In the genomic region with DNA sequence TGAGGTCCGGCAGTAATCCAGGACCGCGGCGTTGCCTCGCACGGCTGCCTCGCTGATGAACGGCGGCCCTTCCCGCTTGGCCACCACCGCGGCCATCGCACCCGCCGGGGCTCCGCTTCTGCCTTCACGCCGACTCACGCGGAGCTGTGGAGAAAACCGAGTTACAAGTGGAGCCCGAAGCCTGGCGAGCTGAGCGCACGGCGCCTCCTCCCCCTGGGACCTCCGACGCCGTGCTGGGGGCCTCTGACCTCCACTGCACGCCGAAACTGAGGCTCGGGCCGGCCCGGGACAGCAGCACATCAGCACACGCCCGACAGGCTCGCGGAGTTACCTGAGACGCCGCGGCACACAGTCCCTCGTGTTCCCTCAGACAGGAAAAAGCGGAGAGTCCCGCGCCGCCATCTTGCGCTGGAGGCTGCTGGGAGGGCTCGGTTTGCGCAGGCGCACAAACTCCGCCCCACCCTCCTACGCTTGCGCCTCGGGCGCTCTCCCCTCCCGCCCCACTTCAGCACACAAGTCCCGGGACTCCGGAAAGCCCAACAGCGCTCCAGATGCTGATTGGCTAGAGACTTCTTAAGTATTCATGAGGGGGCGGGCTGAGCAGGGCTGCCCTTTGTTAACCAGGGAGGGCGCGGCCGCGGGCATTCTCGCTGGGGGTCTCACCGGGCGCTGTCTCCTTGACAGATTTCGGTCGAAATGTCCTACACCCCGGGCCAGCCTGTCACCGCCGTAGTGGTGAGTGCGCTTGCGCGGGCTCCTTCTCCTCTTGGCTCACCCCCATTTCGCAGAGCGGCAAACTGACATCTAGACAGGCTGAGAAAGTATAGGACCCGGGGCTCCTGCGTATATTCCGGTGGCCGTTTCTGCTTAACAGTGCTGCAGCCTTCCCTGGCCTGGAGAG, we compare ENCODE assay signal across 8 mouse cellular contexts. TPM values are rescaled to one million over a fixed set of nuclear protein-coding genes. Genes with fewer than 3 reads are reported as not detected.
A peak's percentile ranks its signal among the peaks of the same experiment; 100 is the strongest.
DNase-seq lines count a peak whose midpoint lies in the region; ATAC-seq lines count a peak whose summit lies in the region.

Gene Emc6, minus strand, starts transcription at position 430 of the 901 bp plus-strand sequence.
Gene Tax1bp3, plus strand, starts transcription at position 476 of the 901 bp plus-strand sequence.

- no peaks in the 10 kb centered on the region for H3K9me3 ChIP-seq in heart, embryonic 13.5 days
- H3K9me3 ChIP-seq in liver, embryonic 12.5 days (replicated peaks): no peaks in the 10 kb centered on the region
- H3K9me3 ChIP-seq in stomach, embryonic 15.5 days: no peaks in the 10 kb centered on the region

- H3K4me3 ChIP-seq in heart, embryonic 13.5 days: peak within 1 kb of the TSS; percentile 99
- H3K4me3 ChIP-seq in liver, embryonic 12.5 days: peak within 1 kb of the TSS; percentile 94
- peak within 1 kb of the TSS; percentile 71 for H3K4me3 ChIP-seq in stomach, embryonic 15.5 days (replicated peaks)

- peak; percentile 99 for DNase-seq in CD4-positive helper T cell, adult 2 months (ENCODE audit: low read depth, low spot score)
- DNase-seq in brain, embryonic 18.5 days (ENCODE audit: low read depth, low spot score): peak; percentile 96
- peak; percentile 98 for DNase-seq in kidney, postnatal 10 days
- DNase-seq in natural killer cell, adult 2 months (ENCODE audit: low spot score in 2 of 2): peak; percentile 94 to 96

- no peaks in the 10 kb centered on the region for H3K27me3 ChIP-seq in heart, embryonic 13.5 days (replicated peaks)
- H3K27me3 ChIP-seq in liver, embryonic 12.5 days (replicated peaks): no peaks in the 10 kb centered on the region
- H3K27me3 ChIP-seq in stomach, embryonic 15.5 days (replicated peaks): no peaks in the 10 kb centered on the region

- peak within 1 kb of the TSS; percentile 99 for H3K27ac ChIP-seq in heart, embryonic 13.5 days (replicated peaks)
- peak within 1 kb of the TSS; percentile 83 for H3K27ac ChIP-seq in liver, embryonic 12.5 days
- H3K27ac ChIP-seq in stomach, embryonic 15.5 days: peak within 1 kb of the TSS; percentile 98

- peak; percentile 95 for ATAC-seq in erythroid progenitor cell, adult 5-6 weeks (replicated peaks; ENCODE audit: low FRiP score, poor library complexity, severe bottlenecking)
- peak; percentile 97 for ATAC-seq in heart, embryonic 13.5 days (ENCODE audit: extremely low read depth, insufficient number of reproducible peaks, low FRiP score, low TSS enrichment)
- peak; percentile 98 for ATAC-seq in liver, embryonic 12.5 days
- ATAC-seq in stomach, embryonic 15.5 days (ENCODE audit: insufficient read depth, low FRiP score, low read depth): peak; percentile 97

- H3K4me1 ChIP-seq in heart, embryonic 13.5 days: peaks cover 47% of the 10 kb centered on the region
- H3K4me1 ChIP-seq in liver, embryonic 12.5 days: peaks cover 43% of the 10 kb centered on the region
- H3K4me1 ChIP-seq in stomach, embryonic 15.5 days: peaks cover 30% of the 10 kb centered on the region

- H3K4me2 ChIP-seq in heart, embryonic 13.5 days: peak within 1 kb of the TSS; percentile 90
- H3K4me2 ChIP-seq in liver, embryonic 12.5 days: peak within 1 kb of the TSS; percentile 94
- peak within 1 kb of the TSS; percentile 65 for H3K4me2 ChIP-seq in stomach, embryonic 15.5 days

- H3K9ac ChIP-seq in heart, embryonic 13.5 days: peak within 1 kb of the TSS; percentile 97
- H3K9ac ChIP-seq in liver, embryonic 12.5 days: peak within 1 kb of the TSS; percentile 94
- H3K9ac ChIP-seq in stomach, embryonic 15.5 days: peak within 1 kb of the TSS; percentile 80

- H3K36me3 ChIP-seq in heart, embryonic 13.5 days: peaks cover 43% of the 10 kb centered on the region
- peaks cover 38% of the 10 kb centered on the region for H3K36me3 ChIP-seq in liver, embryonic 12.5 days
- 0 out of 2 replicates have a peak, but pooled peaks cover 8% of the 10 kb centered on the region for H3K36me3 ChIP-seq in stomach, embryonic 15.5 days

- WGBS in heart, embryonic 13.5 days: under 1% methylated on average over 80 of the region's 81 CpGs
- WGBS in liver, embryonic 12.5 days (ENCODE audit: insufficient replicate concordance): under 1% methylated on average over 81 of the region's 81 CpGs
- WGBS in stomach, embryonic 15.5 days: under 1% methylated on average over 81 of the region's 81 CpGs

RNA-seq across cellular contexts. Expression of gene Emc6, which starts in this region (rescaled TPM):
- total RNA-seq in erythroid progenitor cell, adult 5-6 weeks (2015; ENCODE audit: low replicate concordance): 16.9 and 27.2 TPM in 2 replicates
- 8.0 and 31.8 TPM in 2 replicates for total RNA-seq in erythroid progenitor cell, adult 5-6 weeks (2017; ENCODE audit: low replicate concordance)
- polyA plus RNA-seq in heart, embryonic 13.5 days (2015; fragmentation: Nextera tagmentation; extraction: Ambion mirVana): 93.0 and 101 TPM in 2 replicates
- 108 and 110 TPM in 2 replicates for polyA plus RNA-seq in liver, embryonic 12.5 days (2016; fragmentation: Nextera tagmentation; extraction: Ambion mirVana)
- polyA plus RNA-seq in stomach, embryonic 15.5 days (2015; fragmentation: Nextera tagmentation; extraction: Ambion mirVana): 111 and 117 TPM in 2 replicates

RNA-seq across cellular contexts. Expression of gene Tax1bp3, which starts in this region (rescaled TPM):
- 2.1 and 9.4 TPM in 2 replicates for total RNA-seq in erythroid progenitor cell, adult 5-6 weeks (2015; ENCODE audit: low replicate concordance)
- total RNA-seq in erythroid progenitor cell, adult 5-6 weeks (2017; ENCODE audit: low replicate concordance): 3.3 and 6.9 TPM in 2 replicates
- 236 and 262 TPM in 2 replicates for polyA plus RNA-seq in heart, embryonic 13.5 days (2015; fragmentation: Nextera tagmentation; extraction: Ambion mirVana)
- polyA plus RNA-seq in liver, embryonic 12.5 days (2016; fragmentation: Nextera tagmentation; extraction: Ambion mirVana): 44.2 and 44.5 TPM in 2 replicates
- polyA plus RNA-seq in stomach, embryonic 15.5 days (2015; fragmentation: Nextera tagmentation; extraction: Ambion mirVana): 208 and 211 TPM in 2 replicates

Comparison
In these comparisons a context has a peak if more than half of its experiments do, and no peak if none do; other contexts are left out.
1. Peak in every context shown above with its lines: DNase-seq, ATAC-seq, H3K4me3 ChIP-seq and H3K27ac ChIP-seq.